ENCODE assay signal across 12 mouse cellular contexts in the genomic region with DNA sequence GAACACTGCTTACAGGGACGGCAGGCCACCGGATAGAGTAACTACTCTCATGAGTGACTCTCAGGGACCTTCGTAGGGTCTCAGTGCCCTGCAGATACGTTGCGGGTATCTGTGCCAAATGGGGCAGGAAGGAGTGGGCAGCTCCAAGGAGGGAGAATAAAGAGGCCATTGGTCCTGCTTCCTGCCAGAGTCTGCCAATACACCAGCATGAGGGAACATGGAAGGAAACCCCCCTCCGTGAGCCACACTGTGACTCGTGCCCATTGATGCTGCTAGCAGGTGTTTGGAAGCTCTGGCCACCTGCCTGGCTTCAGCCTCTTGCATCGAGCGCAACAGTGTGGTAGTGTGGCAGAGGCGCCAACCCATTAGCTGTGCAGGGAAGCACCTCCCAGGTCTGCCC.
DNase-seq lines count a peak whose midpoint lies in the region; ATAC-seq lines count a peak whose summit lies in the region.
"Had no signal": no experiment of that assay in that cellular context is flagged by ENCODE, and none has a peak within 500 bp of the region (broad histone marks: within the 10 kb centered on the region; RNA-seq: fewer than 3 reads in every experiment).

No protein-coding gene starts in this region.

- H3K27me3 ChIP-seq in kidney, embryonic 14.5 days (ENCODE audit: control insufficient read depth, insufficient read depth, low read length) = no peaks in the 10 kb centered on the region
- H3K27me3 ChIP-seq: heart, embryonic 13.5 days; limb, embryonic 13.5 days had no signal

- H3K9me3 ChIP-seq in kidney, embryonic 14.5 days (ENCODE audit: control insufficient read depth, low read length) = no peaks in the 10 kb centered on the region
- H3K9me3 ChIP-seq: heart, embryonic 13.5 days; limb, embryonic 13.5 days had no signal

- peaks cover 28% of the 10 kb centered on the region for H3K4me1 ChIP-seq in kidney, embryonic 14.5 days (ENCODE audit: control insufficient read depth, insufficient read depth, low read length)

- peak overlapping the region; percentile 44; the same call in 1 of the 2 replicates for H3K27ac ChIP-seq in kidney, embryonic 14.5 days (ENCODE audit: low read depth, low read length)
- H3K27ac ChIP-seq: heart, embryonic 13.5 days; limb, embryonic 13.5 days had no signal

- no peak overlapping the region for H3K4me3 ChIP-seq in kidney, embryonic 14.5 days (ENCODE audit: low read length)
- H3K4me3 ChIP-seq: heart, embryonic 13.5 days; limb, embryonic 13.5 days had no signal

- no peak for DNase-seq in kidney, adult 18-20 months
- peak; percentile 18 for DNase-seq in 416B (ENCODE audit: low read depth)
- DNase-seq in cerebellum, adult 11 months = peak; percentile 47
- peak; percentile 70 for DNase-seq in layer of hippocampus, adult 9-11 months
- DNase-seq in T-cell, adult 2 months (ENCODE audit: low spot score) = no peak
- DNase-seq in adrenal gland, adult 18-20 months (ENCODE audit: low spot score in 2 of 2) = no peak
- no peak for DNase-seq in urinary bladder, postnatal 4 days (ENCODE audit: low spot score in 2 of 2)
- DNase-seq: kidney, adult 11 months; lung, postnatal 14 days had no signal

- no peaks in the 10 kb centered on the region for H3K36me3 ChIP-seq in kidney, embryonic 14.5 days (ENCODE audit: control insufficient read depth, insufficient read depth, low read length)
- H3K36me3 ChIP-seq: heart, embryonic 13.5 days; limb, embryonic 13.5 days had no signal

- H3K4me2 ChIP-seq in kidney, embryonic 14.5 days (replicated peaks; ENCODE audit: low read depth, low read length) = no peak overlapping the region
- H3K4me2 ChIP-seq: heart, embryonic 13.5 days; limb, embryonic 13.5 days had no signal

- no peak overlapping the region for H3K9ac ChIP-seq in kidney, embryonic 14.5 days (ENCODE audit: low read depth, low read length)
- H3K9ac ChIP-seq: heart, embryonic 13.5 days; limb, embryonic 13.5 days had no signal

- 82% methylated on average over 10 of the region's 10 CpGs for WGBS in kidney, embryonic 14.5 days

- no peak for ATAC-seq in kidney, embryonic 14.5 days (ENCODE audit: low FRiP score, low TSS enrichment)

Comparison
In these comparisons a context has a peak if more than half of its experiments do, and no peak if none do; other contexts are left out.
1. DNase-seq: peak in 416B (single experiment), cerebellum, adult 11 months (single experiment) and layer of hippocampus, adult 9-11 months (single experiment); none in kidney, adult 18-20 months (single experiment), T-cell, adult 2 months (single experiment), adrenal gland, adult 18-20 months (0 of 2) and urinary bladder, postnatal 4 days (0 of 2).